Mouse (Mus musculus) intestine, embryonic 16.5 days (tissue): ENCODE measurements around the gene Vmn2r24. TPM values are rescaled to one million over a fixed set of nuclear protein-coding genes. Genes with fewer than 3 reads are reported as not detected.
"Not testable (repeated sequence)": the region's sequence is repeated elsewhere in the genome, so short reads cannot be mapped to it uniquely, and the experiment has no call there.

Experiments used
- ATAC-seq: fragments of 200-750 bp; cut with Nextera tagmentation; 2 replicates; pipeline ENCODE4 v1.8.0; 2017; ENCODE audit warnings: moderate TSS enrichment, moderate library complexity
- H3K27ac ChIP-seq: fragments of 300-500 bp; sonication (generic); 2 replicates; pipeline ENCODE4 v1.5.1; 2014; ENCODE audit warnings: mild to moderate bottlenecking, low read length
- H3K27me3 ChIP-seq: fragments of 300-500 bp; sonication (generic); replicated peaks from 2 replicates; pipeline ENCODE4 v1.6.1; 2014; ENCODE audit warnings: low read length, control low read depth, mixed read lengths; ENCODE audit not compliant: control insufficient read depth, insufficient read depth
- H3K36me3 ChIP-seq: fragments of 300-500 bp; sonication (generic); 2 replicates; pipeline ENCODE4 v1.6.1; 2014; ENCODE audit warnings: low read length, control low read depth; ENCODE audit not compliant: control insufficient read depth, insufficient read depth
- H3K4me1 ChIP-seq: fragments of 300-500 bp; sonication (generic); 2 replicates; pipeline ENCODE4 v1.6.1; 2014; ENCODE audit warnings: low read length, control low read depth, mixed read lengths; ENCODE audit not compliant: control insufficient read depth, insufficient read depth
- H3K4me2 ChIP-seq: fragments of 300-500 bp; sonication (generic); 2 replicates; pipeline ENCODE4 v1.6.1; 2014; ENCODE audit warnings: low read depth, low read length, control low read depth
- H3K4me3 ChIP-seq: fragments of 300-500 bp; sonication (generic); 2 replicates; pipeline ENCODE4 v1.5.1; 2014; ENCODE audit warnings: mild to moderate bottlenecking, low read length
- H3K9ac ChIP-seq: fragments of 300-500 bp; sonication (generic); 2 replicates; pipeline ENCODE4 v1.6.1; 2014; ENCODE audit warnings: low read depth, low read length
- H3K9me3 ChIP-seq: fragments of 300-500 bp; sonication (generic); 2 replicates; pipeline ENCODE4 v1.6.1; 2016; ENCODE audit warnings: low read length, control low read depth; ENCODE audit not compliant: control insufficient read depth
- WGBS: fragments of 180-500 bp; shearing (Covaris S2); extraction: QIAGEN DNeasy Blood & Tissue Kit; methylation state at CpG from one replicate; pipeline ENCODE4 v1.1.7; 2014; 5-methylcytosine and 5-hydroxymethylcytosine counted together
- polyA plus RNA-seq: library from polyadenylated mRNA; unstranded; fragments of >200 nt; fragmentation: Nextera tagmentation; extraction: Ambion mirVana; gene quantifications from 2 replicates; pipeline ENCODE4 v1.2.1, GENCODE M21; 2015

The Vmn2r24 gene
- polyA plus RNA-seq = not detected in 2 replicates

DNA sequence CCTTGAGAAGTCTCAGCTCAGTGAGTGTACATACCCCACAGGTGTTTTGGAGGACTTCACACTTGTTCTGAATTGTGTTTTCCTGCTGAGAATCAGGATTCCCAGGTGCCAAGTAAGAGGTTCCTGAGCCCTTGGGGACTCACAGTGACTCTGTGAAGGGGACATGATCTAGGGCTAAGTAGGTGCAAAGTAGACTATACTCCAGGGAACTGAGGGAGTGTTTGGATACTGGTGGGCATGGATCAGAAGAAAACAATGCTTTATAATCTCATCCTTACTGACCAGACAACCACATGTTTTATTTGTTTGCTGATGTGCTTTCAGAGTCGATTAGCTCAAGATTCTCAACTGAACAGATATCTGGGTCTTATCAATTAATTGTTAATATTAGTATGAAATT, at the start of gene Vmn2r24:
Vmn2r24 (plus strand) TSS at position 301 of the 400 bp plus-strand sequence.
- Histone ChIP-seq H3K4me3 (no peak within 1 kb of the TSS), H3K9me3 (no peaks in the 10 kb centered on the region), H3K4me1 (no peaks in the 10 kb centered on the region), H3K9ac (no peak within 1 kb of the TSS), H3K27me3 (no peaks in the 10 kb centered on the region), H3K36me3 (no peaks in the 10 kb centered on the region), H3K4me2 (no peak within 1 kb of the TSS), H3K27ac (no peak within 1 kb of the TSS)
- 74% methylated on average over 1 of the region's 1 CpGs for WGBS
- ATAC-seq = no peak

DNA sequence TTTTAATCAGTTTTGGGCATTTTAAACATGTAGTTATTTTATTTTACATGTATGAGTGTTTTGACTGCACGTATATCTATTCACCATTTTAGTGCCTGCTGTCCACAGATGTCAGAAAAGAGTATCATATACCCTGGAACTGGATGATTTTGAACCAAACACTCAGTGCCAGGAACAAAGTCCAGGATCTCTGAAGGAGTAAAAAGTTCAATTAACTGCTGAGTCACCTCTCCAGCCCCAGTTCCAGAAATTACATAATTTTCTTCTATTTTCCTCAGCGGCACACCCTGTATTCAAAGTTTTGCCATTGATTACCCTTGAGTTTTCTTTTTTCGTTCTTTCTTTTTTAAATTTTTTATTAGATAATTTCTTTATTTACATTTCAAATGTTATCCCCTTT, 8.6 kb upstream of the Vmn2r24 start:
- no peak overlapping the region for H3K4me2 ChIP-seq
- no peak for ATAC-seq
- no peaks in the 10 kb centered on the region for H3K4me1 ChIP-seq
- H3K9me3 ChIP-seq = no peaks in the 10 kb centered on the region
- 81% methylated on average over 3 of the region's 3 CpGs for WGBS
- no peak overlapping the region for H3K9ac ChIP-seq
- no peaks in the 10 kb centered on the region for H3K36me3 ChIP-seq
- H3K27ac ChIP-seq = no peak overlapping the region
- no peaks in the 10 kb centered on the region for H3K27me3 ChIP-seq
- no peak overlapping the region for H3K4me3 ChIP-seq

DNA sequence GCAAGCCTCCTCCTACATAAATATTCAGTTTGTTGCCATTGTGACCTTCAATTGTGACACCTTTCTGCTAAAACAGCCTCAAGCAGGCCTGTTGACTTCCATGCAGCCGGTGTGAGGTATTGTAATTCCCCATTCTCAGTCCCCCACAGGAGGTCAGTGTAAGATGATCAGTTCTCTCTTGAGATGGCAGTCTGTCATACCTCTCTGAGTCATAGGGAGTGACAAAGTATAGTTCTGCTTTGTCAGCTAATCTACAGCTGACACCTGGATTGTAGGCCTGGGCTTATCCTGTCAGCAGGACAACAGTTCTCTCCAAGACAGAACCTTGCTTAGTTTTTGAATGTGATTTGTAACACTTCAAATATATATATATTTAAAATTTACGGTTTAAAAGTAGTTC, 6.2 kb downstream of the Vmn2r24 start:
- no peak overlapping the region for H3K4me2 ChIP-seq

DNA sequence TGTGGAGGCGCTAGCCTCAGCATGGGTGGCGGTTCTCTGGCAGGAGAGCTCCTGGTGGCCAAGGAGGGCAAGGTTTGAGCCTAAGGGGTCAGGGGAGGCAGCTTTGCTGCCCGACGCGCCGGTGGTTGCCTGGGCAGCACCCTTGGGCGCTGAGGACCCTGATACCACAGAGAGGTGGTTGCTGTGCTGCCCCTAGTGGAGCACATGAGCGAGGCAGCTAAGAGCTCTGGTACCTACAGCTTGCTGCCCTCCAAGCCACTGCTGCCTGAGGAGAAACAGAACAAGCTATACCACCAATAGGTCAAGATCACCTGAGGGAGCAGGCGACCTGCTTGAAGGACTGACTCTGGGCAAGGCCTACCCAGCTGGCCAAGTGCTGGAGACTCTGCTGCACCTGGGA, 15.1 kb downstream of the Vmn2r24 start:
- Histone ChIP-seq H3K4me2 (no peak overlapping the region), H3K27me3 (no peaks in the 10 kb centered on the region), H3K4me1 (no peaks in the 10 kb centered on the region), H3K4me3 (no peak overlapping the region), H3K36me3 (no peaks in the 10 kb centered on the region), H3K27ac (no peak overlapping the region), H3K9ac (no peak overlapping the region), H3K9me3 (no peaks in the 10 kb centered on the region; the same call in 1 of the 2 replicates)
- no peak for ATAC-seq
- WGBS = 31% methylated on average over 9 of the region's 9 CpGs

More for the DNA sequence above, 6.2 kb downstream of the Vmn2r24 start:
- Histone ChIP-seq H3K9me3 (no peaks in the 10 kb centered on the region), H3K27ac (no peak overlapping the region), H3K4me3 (no peak overlapping the region), H3K27me3 (no peaks in the 10 kb centered on the region), H3K36me3 (no peaks in the 10 kb centered on the region), H3K9ac (no peak overlapping the region), H3K4me1 (no peaks in the 10 kb centered on the region)
- no peak for ATAC-seq
- WGBS = 68% methylated on average over 2 of the region's 2 CpGs

DNA sequence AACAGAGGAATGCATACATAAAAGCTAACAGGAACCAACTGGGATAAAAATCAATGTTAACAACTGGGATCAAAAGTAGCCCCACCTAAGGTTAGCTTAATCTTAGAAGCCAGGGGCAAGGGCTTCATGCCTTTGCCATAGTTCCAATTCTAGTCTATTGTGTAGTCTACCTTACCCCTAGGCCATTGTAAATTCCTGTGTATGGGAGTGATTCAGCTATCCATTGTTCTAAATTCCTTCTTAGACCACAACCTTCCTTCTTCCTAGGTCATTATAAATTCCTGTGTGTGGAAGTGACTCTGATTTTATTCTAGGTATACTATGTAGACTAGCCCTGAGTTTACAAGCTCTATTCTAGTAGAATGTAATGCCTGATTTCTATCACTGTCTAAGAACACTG, 31.6 kb downstream of the Vmn2r24 start:
- H3K4me2 ChIP-seq, H3K27ac ChIP-seq, H3K9me3 ChIP-seq, ATAC-seq, H3K4me1 ChIP-seq, H3K4me3 ChIP-seq, H3K9ac ChIP-seq, H3K27me3 ChIP-seq, H3K36me3 ChIP-seq: not testable (repeated sequence)

DNA sequence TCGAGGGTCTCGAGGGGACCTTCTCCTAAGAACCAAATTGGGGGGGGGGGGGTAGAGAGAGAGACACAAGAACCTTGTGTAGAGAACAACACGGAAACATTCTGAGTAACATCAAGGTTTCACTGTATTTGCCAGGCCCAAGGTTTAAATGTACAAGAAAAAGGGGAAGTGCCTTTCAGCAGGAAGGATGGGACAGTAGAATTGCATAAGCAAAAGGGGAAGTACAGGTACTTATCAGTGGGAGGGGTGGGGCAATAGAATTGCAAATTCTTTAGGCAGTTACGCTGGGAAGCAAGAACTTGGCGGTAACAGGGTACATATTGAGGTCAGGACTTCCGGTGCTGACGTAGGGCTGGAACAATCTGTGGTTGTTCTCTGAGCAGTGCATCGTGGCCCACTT, 41.3 kb downstream of the Vmn2r24 start:
- Histone ChIP-seq H3K27me3 (no peaks in the 10 kb centered on the region), H3K9ac (no peak overlapping the region), H3K36me3 (no peaks in the 10 kb centered on the region), H3K4me3 (no peak overlapping the region), H3K4me1 (no peaks in the 10 kb centered on the region), H3K27ac (no peak overlapping the region), H3K9me3 (no peaks in the 10 kb centered on the region), H3K4me2 (no peak overlapping the region)
- WGBS = 81% methylated on average over 8 of the region's 8 CpGs
- ATAC-seq = no peak

DNA sequence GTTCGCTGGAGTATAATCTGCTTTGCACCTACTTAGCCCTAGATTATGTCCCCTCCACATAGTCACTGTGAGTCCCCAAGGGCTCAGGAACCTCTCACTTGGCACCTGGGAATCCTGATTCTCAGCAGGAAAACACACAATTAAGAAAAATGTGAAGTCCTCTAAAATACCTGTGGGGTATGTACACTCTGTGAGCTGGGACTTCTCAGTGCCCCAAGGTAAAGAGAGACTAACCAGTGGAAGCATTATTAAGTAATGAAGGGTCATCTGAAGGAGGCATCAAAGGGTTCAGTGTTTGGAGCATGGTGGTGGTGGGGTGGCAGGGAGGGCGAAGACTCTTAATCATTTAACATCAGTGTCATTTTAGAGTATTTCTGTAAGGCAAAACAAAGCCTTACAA, 74.7 kb downstream of the Vmn2r24 start, which contains the start of gene Vmn2r25:
Vmn2r25 (minus strand) TSS at position 101 of the 400 bp plus-strand sequence.
- not testable (repeated sequence) for H3K27me3 ChIP-seq, ATAC-seq, H3K4me2 ChIP-seq, H3K9me3 ChIP-seq, H3K27ac ChIP-seq, H3K4me1 ChIP-seq, H3K4me3 ChIP-seq, H3K9ac ChIP-seq, H3K36me3 ChIP-seq
- 46% methylated on average over 1 of the region's 2 CpGs for WGBS

Other genes with a start within 250 kb of the Vmn2r24 start
- gene Vmn2r21, start 245.5 kb upstream of the Vmn2r24 start, polyA plus RNA-seq = not detected in 2 replicates
- gene Vmn2r22, start 128.2 kb upstream of the Vmn2r24 start, polyA plus RNA-seq = not detected in 2 replicates
- not detected in 2 replicates for gene Vmn2r23, start 76.2 kb upstream of the Vmn2r24 start, polyA plus RNA-seq
- not detected in 2 replicates for gene Vmn2r25, start 74.6 kb downstream of the Vmn2r24 start, polyA plus RNA-seq
- 0.02 TPM in 1 of 2 replicates, not detected in the other for gene Vmn2r26, start 245.7 kb downstream of the Vmn2r24 start, polyA plus RNA-seq